Mouse (Mus musculus) midbrain, embryonic 14.5 days (tissue): ENCODE results near the gene Blmh. TPM values are rescaled to one million over a fixed set of nuclear protein-coding genes. Genes with fewer than 3 reads are reported as not detected.

Experiments used
- ATAC-seq: fragments of 200-750 bp; cut with Nextera tagmentation; 2 replicates; pipeline ENCODE4 v1.8.0; 2017; ENCODE audit warnings: moderate number of reproducible peaks, moderate library complexity; ENCODE audit not compliant: low FRiP score, low TSS enrichment
- DNase-seq: peaks from one replicate; pipeline ENCODE4 v3.0.0-alpha.2; 2015
- H3K27ac ChIP-seq: fragments of 300-500 bp; sonication (generic); replicated peaks from 2 replicates; pipeline ENCODE4 v1.5.1; 2014; ENCODE audit warnings: mild to moderate bottlenecking, low read depth, low read length, moderate library complexity
- H3K27me3 ChIP-seq: fragments of 300-500 bp; sonication (generic); 2 replicates; pipeline ENCODE4 v1.6.1; 2014; ENCODE audit warnings: low read length, control low read depth, mixed read lengths; ENCODE audit not compliant: control insufficient read depth, insufficient read depth
- H3K36me3 ChIP-seq: fragments of 300-500 bp; sonication (generic); 2 replicates; pipeline ENCODE4 v1.6.1; 2014; ENCODE audit warnings: low read length, control low read depth; ENCODE audit not compliant: control insufficient read depth, insufficient read depth
- H3K4me1 ChIP-seq: fragments of 300-500 bp; sonication (generic); 2 replicates; pipeline ENCODE4 v1.6.1; 2014; ENCODE audit warnings: mild to moderate bottlenecking, antibody characterized with exemption, low read length, control low read depth; ENCODE audit not compliant: control insufficient read depth, insufficient read depth
- H3K4me2 ChIP-seq: fragments of 300-500 bp; sonication (generic); 2 replicates; pipeline ENCODE4 v1.6.1; 2014; ENCODE audit warnings: mild to moderate bottlenecking, low read length, moderate library complexity
- H3K4me3 ChIP-seq: fragments of 300-500 bp; sonication (generic); replicated peaks from 2 replicates; pipeline ENCODE4 v1.5.1; 2014; ENCODE audit warnings: low read depth, low read length
- H3K9ac ChIP-seq: fragments of 300-500 bp; sonication (generic); replicated peaks from 2 replicates; pipeline ENCODE4 v1.6.1; 2014; ENCODE audit warnings: mild to moderate bottlenecking, low read length, moderate library complexity
- H3K9me3 ChIP-seq: fragments of 300-500 bp; sonication (generic); 2 replicates; pipeline ENCODE4 v1.6.1; 2016; ENCODE audit warnings: low read length, control low read depth, mixed read lengths; ENCODE audit not compliant: control insufficient read depth
- WGBS: fragments of 180-500 bp; shearing (Covaris S2); extraction: QIAGEN DNeasy Blood & Tissue Kit; methylation state at CpG from one replicate; pipeline ENCODE4 v1.1.7; 2014; 5-methylcytosine and 5-hydroxymethylcytosine counted together
- polyA plus RNA-seq: library from polyadenylated mRNA; unstranded; fragments of >200 nt; fragmentation: Nextera tagmentation; extraction: Ambion mirVana; gene quantifications from 2 replicates; pipeline ENCODE4 v1.2.1, GENCODE M21; 2014

Blmh gene
- polyA plus RNA-seq, 1 experiment from 2014 or later = 136 TPM

DNA sequence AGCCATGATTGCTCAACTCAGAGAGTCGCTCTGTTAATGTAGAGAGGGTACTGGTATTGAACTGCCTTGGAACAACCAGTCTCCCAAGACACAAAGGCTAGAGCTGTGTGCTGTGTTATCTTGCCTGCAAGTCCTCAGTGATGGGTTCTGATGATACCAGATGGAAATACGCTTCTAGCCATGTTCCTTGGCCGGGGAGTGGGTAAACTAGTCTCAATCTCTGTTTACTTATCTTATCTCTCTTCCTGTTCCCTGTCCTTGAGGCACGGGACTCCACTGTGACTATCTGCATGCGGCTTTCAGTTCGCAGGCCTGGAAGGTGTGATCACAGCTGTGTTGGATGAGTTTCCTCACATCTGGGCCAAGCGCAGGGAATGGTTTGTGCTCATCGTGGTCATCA is 94.9 kb downstream of the Blmh start:
- no peak for ATAC-seq
- H3K27me3 ChIP-seq = no peaks in the 10 kb centered on the region
- H3K4me3 ChIP-seq = no peak overlapping the region
- DNase-seq = no peak
- H3K36me3 ChIP-seq = no peaks in the 10 kb centered on the region
- no peak overlapping the region for H3K4me2 ChIP-seq
- WGBS = 86% methylated on average over 8 of the region's 8 CpGs
- no peak overlapping the region for H3K27ac ChIP-seq
- no peaks in the 10 kb centered on the region for H3K4me1 ChIP-seq
- H3K9ac ChIP-seq = no peak overlapping the region
- H3K9me3 ChIP-seq = no peaks in the 10 kb centered on the region

DNA sequence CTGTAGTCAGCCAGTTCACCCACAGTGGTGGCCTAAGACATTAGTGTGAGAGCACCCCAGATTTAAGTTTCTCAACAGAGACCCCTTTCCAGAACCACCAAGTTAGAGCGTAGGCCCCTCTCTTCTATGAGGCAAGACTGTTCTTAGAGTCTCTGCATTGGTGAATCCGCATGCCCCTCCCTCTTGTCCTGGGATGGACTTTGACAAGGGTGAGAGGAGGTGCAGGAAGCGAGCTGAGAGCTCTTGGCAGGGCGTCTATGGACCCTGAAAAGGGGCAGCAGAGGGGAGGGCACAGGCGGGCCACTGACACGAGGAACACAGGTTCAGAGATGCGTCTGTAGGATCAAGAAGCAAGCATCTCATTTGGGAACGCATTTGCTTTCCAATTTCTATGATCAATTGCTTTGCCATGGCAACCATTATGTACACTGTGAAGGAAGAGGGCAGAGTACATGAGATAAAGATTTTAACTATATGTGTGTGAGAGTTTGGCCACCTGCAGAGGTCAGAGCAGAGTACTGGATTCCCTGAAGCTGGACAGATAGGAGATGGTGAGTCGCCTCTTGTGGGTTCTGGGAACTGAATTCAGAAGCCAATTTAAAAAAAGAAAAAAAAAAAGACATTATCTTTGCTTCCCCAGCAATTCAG is 97.3 kb downstream of the Blmh start:
- H3K27me3 ChIP-seq = no peaks in the 10 kb centered on the region
- no peak overlapping the region for H3K27ac ChIP-seq
- ATAC-seq (no peak), DNase-seq (no peak)
- H3K9ac ChIP-seq = no peak overlapping the region
- H3K9me3 ChIP-seq = no peaks in the 10 kb centered on the region
- H3K4me2 ChIP-seq = no peak overlapping the region
- no peaks in the 10 kb centered on the region for H3K36me3 ChIP-seq
- no peaks in the 10 kb centered on the region for H3K4me1 ChIP-seq
- 77% methylated on average over 9 of the region's 9 CpGs for WGBS
- H3K4me3 ChIP-seq = no peak overlapping the region

DNA sequence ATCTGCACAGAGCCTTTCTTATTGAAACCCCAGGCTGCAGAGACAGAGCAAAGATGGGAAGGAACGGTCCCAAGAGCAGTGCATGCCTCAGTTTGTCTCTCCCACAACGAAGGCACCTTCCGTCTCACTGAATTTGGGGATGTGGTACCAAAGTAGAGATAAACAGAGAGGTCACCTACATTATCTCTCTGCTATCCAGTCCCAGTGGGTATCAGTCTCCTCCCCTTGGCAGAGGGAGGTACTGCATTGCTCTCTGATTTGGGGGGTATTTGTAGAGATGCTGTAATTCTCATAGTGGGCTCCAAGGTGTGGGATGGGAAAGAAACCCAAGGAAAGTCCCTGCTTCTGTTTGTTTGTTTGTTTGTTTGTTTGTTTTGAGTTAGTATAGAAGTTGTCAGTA is 102.0 kb downstream of the Blmh start:
- Histone ChIP-seq H3K27ac (no peak overlapping the region), H3K27me3 (no peaks in the 10 kb centered on the region), H3K4me3 (no peak overlapping the region), H3K36me3 (no peaks in the 10 kb centered on the region), H3K9me3 (no peaks in the 10 kb centered on the region), H3K4me2 (no peak overlapping the region), H3K9ac (no peak overlapping the region), H3K4me1 (no peaks in the 10 kb centered on the region)
- no peak for DNase-seq
- no peak for ATAC-seq
- 73% methylated on average over 3 of the region's 3 CpGs for WGBS

GRCm38 (mm10) chr11:77028157-77028556 is 103.5 kb downstream of the Blmh start:
- Histone ChIP-seq H3K9me3 (no peaks in the 10 kb centered on the region), H3K36me3 (no peaks in the 10 kb centered on the region), H3K27me3 (no peaks in the 10 kb centered on the region), H3K4me2 (no peak overlapping the region), H3K4me1 (no peaks in the 10 kb centered on the region), H3K27ac (no peak overlapping the region), H3K9ac (no peak overlapping the region), H3K4me3 (no peak overlapping the region)
- WGBS = 91% methylated on average over 3 of the region's 3 CpGs
- DNase-seq (no peak), ATAC-seq (no peak)

GRCm38 (mm10) chr11:77031151-77031934 is 106.7 kb downstream of the Blmh start:
- DNase-seq = no peak
- no peaks in the 10 kb centered on the region for H3K4me1 ChIP-seq
- no peak overlapping the region for H3K9ac ChIP-seq
- WGBS = 82% methylated on average over 14 of the region's 14 CpGs
- ATAC-seq = no peak
- no peak overlapping the region for H3K27ac ChIP-seq
- no peaks in the 10 kb centered on the region for H3K36me3 ChIP-seq
- H3K9me3 ChIP-seq = no peaks in the 10 kb centered on the region
- H3K4me2 ChIP-seq = no peak overlapping the region
- no peaks in the 10 kb centered on the region for H3K27me3 ChIP-seq
- H3K4me3 ChIP-seq = no peak overlapping the region

Other genes starting within 250 kb of the Blmh start
- gene Trarg1, start 245.0 kb upstream of the Blmh start, polyA plus RNA-seq = 0.11 and 0.26 TPM in 2 replicates
- 26.2 and 40.8 TPM in 2 replicates for gene Gosr1, start 161.2 kb upstream of the Blmh start, polyA plus RNA-seq
- gene Cpd, start 77.8 kb upstream of the Blmh start, polyA plus RNA-seq = 8.6 and 11.8 TPM in 2 replicates
- gene Tmigd1, start 22.6 kb upstream of the Blmh start, polyA plus RNA-seq = 0.16 TPM in 1 of 2 replicates, not detected in the other
- 5.0 and 6.1 TPM in 2 replicates for gene Slc6a4, start 73.8 kb downstream of the Blmh start, polyA plus RNA-seq
- 50.5 and 54.7 TPM in 2 replicates for gene Nsrp1, start 153.6 kb downstream of the Blmh start, polyA plus RNA-seq